Mouse (Mus musculus) brain, embryonic 14.5 days (tissue): ENCODE results near the gene Npsr1. TPM values are rescaled to one million over a fixed set of nuclear protein-coding genes. Genes with fewer than 3 reads are reported as not detected.

Source experiments
- DNase-seq: peaks from one replicate; pipeline ENCODE4 v3.0.0-alpha.2; 2011; ENCODE audit warnings: low read depth
- CTCF ChIP-seq: fragments of 200-500 bp; IDR thresholded peaks from 2 replicates; pipeline ENCODE4 v1.5.1; 2012; ENCODE audit warnings: inconsistent platforms, mild to moderate bottlenecking, moderate library complexity, borderline replicate concordance; ENCODE audit not compliant: insufficient read depth, insufficient read length; ENCODE audit errors: extremely low read depth
- POLR2A ChIP-seq: fragments of 200-500 bp; IDR thresholded peaks from 2 replicates; pipeline ENCODE4 v1.6.1; 2012; ENCODE audit warnings: mild to moderate bottlenecking, inconsistent platforms, borderline replicate concordance; ENCODE audit not compliant: poor library complexity, insufficient read depth, insufficient read length, severe bottlenecking; ENCODE audit errors: extremely low read depth
- polyA plus RNA-seq: library from polyadenylated mRNA; depleted of rRNA; stranded (reverse); fragments of >200 nt; gene quantifications from 2 replicates; pipeline ENCODE4 v1.2.3, GENCODE M21; 2012

Npsr1 gene
- polyA plus RNA-seq, 1 experiment, result 0.10 TPM

GRCm38 (mm10) chr9:24280498-24281287, 182.9 kb downstream of the Npsr1 start:
- TF ChIP-seq CTCF, result no peak
- no peak for TF ChIP-seq POLR2A
- DNase-seq, result no peak

DNA sequence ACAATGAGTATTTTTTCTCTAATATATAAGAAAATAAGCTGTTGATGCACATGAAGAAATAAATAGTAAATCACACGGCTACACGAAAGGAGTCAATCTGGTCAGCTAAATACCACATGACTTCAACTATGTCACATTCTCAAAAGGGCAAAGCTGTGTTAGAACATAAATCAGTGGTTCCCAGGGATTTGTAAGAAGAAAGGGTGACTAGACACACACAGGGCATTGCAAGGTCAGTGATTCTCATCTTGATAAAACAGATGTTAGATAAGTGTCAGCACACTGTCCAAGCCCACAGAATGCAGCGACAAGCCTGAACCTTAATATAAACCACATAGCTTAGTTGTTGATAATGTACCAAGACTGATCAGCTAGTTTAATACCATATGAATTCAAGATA, 184.8 kb downstream of the Npsr1 start:
- TF ChIP-seq POLR2A, result no peak
- no peak for TF ChIP-seq CTCF
- no peak for DNase-seq

- TF ChIP-seq POLR2A, result no peak
- peak; percentile 93 for DNase-seq
Measured at GRCm38 (mm10) chr9:24283071-24283470, 185.3 kb downstream of the Npsr1 start.

DNA sequence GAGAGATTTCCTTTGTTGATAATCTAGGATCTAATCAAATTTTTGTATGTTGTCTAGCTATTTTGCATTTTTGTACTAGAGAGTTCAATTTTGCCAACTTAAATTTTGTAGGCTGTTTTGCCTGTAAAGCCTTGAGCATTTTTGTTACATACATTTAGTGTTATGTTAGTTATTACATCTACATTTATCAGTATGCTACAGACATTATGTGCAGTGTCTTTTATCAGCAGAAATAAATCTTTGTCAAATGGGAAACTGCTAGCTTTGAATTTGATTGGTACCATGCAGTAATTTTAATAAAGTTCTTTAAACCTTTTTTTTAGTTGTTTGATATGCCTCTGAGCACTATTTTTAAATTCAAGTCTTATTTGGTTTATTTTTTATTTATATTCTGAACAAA, 185.7 kb downstream of the Npsr1 start:
- DNase-seq, result no peak
- TF ChIP-seq CTCF (no peak), POLR2A (no peak)

DNA sequence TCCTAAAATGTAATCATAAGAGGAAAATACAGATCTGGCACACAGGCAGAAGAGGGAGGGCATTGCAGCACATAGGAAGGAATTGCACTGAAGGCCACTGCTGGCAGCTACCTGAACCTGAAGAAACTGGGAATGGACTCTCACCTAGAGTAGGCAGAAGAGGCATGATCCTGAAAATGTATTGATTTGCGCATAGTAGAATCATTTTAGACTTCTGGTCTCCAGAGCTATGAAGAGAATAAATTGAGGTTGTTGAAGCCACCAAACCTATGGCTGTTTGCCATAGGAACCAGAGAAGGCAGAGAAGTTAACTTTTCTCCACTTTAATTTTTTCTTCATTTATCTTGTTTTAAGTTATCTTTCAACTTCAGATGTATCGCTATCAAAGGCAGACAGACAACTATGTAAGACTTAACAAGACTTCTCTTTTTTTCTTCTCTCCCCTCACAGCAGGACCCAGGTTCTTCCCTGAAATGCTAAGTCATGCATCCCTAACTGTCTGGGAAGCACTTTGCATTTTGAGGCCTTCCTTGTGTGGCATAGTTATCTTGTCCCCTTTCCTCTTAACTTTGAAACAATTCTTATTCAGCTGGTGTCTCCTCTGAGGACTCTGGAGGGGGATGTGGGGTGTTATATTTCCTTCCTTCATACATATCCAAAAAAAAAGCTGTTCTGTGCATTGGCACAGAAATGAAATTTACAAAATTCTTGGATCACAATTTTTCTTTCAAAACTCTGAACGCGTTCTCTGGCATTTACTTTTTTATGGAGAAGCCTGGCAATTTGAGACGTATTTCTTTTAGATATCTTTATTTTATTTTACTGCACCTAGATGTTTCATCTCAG, 186.7 kb downstream of the Npsr1 start:
- TF ChIP-seq CTCF, result no peak
- no peak for DNase-seq

- TF ChIP-seq POLR2A (no peak), CTCF (no peak)
- no peak for DNase-seq
Measured at GRCm38 (mm10) chr9:24285419-24285818, 187.6 kb downstream of the Npsr1 start.

- DNase-seq, result peak; percentile 63
- TF ChIP-seq CTCF (no peak), POLR2A (no peak)
Measured at GRCm38 (mm10) chr9:24291385-24291784, 193.6 kb downstream of the Npsr1 start.

DNA sequence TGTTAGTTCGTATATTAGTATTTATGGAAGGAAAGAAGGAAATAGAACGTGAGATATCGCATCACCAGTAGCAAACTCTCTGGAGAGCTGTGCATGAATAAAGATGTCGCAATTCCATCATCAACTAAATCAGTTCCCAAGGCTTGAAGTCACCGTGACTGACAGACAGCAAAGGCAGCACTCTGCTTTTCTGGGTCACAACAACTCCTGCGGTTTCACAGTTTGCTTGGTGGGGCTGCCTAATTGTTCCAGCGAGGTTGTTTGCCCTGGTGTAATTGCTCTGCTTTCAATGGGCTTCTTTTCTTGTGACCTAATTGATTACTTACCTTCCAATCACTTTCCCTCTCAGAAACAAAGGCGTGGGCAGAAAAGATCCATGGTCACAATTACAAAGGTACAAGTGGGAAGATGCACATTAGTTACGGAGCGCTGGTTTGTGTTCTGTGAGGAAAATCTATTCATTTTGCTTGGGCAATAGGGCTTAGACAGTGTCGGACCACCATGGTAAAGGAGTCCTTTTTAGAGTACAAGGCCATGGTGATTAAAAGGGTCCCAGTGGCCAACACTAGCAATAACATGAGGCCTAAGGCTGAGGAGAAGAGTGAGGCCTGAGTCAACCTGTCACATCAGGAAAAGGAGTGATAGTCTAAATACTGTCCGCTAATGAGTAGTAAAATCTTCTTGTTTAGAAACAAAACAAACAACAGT, 195.6 kb downstream of the Npsr1 start:
- peak; percentile 34 for DNase-seq
- TF ChIP-seq CTCF (no peak), POLR2A (no peak)

DNA sequence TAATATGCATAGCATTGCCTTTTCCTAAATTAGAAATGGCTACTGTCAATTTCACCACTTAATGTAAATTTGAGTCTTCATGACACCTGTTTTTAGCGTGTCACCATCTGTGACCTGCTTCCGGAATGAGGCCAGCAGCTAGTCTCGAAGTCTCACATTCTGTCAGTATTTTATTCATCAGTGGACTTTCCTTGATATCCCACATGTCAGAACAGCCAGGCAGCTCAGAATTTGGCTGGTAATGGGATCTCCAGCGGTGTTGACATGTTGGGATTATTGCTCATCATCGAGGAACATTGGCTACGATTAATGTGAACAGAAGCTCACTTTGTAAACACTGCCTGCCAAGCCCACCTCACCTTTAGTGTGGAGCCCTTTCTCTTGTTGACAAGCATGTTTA, 205.1 kb downstream of the Npsr1 start:
- peak; percentile 54 for DNase-seq
- no peak for TF ChIP-seq CTCF
- no peak for TF ChIP-seq POLR2A

- TF ChIP-seq POLR2A (no peak), CTCF (no peak)
- DNase-seq, result peak; percentile 68
Measured at GRCm38 (mm10) chr9:24306990-24307389, 209.2 kb downstream of the Npsr1 start.

DNA sequence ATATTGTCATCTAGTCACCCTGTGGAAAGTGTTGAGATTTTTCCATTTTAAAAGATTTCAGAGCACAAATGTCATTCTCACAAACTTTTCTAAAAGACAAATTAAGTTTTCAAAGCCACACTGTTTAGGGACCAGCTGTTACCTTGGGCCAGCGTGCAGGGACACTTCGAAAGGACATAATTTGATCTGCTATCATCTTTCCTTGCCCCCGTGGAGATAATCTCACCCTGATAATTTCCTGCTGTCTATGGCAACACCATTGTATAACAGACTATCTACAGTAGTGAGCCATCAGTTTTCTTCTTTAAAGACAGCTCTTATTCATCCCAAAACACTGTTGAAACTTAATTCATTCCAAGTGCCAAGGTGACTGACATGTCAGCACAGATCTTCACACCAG, 209.6 kb downstream of the Npsr1 start:
- no peak for DNase-seq
- TF ChIP-seq POLR2A (no peak), CTCF (no peak)
